Mouse (Mus musculus): ENCODE results near the gene Akt1s1. TPM values are rescaled to one million over a fixed set of nuclear protein-coding genes. Genes with fewer than 3 reads are reported as not detected.

Gene Akt1s1
- total and polyA plus RNA-seq, 3 experiments = 9.5 to 24.2 (median 23.3) TPM

DNA sequence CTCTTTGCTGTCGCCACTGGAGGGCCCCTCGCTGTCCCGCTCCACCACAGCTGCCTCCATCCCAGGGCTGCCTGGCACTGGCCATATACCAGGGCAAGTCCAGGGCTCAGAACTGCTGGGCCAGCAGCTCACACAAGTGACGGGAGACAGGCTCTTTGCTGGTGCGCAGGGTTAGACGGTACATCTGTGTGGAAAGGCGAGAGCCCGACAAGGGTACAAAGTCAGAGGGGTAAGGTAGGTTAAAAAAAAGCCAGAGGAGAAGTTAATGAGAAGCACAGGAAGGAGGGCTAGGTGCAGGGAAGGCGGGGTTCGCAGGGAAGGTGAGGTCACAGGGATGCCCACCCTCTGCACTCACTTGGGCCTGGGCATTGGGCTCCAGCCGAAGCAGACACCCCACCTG is 51.8 kb downstream of the Akt1s1 start:
- Histone ChIP-seq H3K9me3 (replicated peaks; ENCODE audit: low read length) (no peaks in the 10 kb centered on the region), H3K27ac (ENCODE audit: insufficient read depth, low read depth) (no peak overlapping the region), H3K9ac (ENCODE audit: insufficient read depth, low read depth) (no peak overlapping the region), H3K4me1 (ENCODE audit: control insufficient read depth in 1 of 2, insufficient read depth in 2 of 2) (peaks cover 9 to 33% of the 10 kb centered on the region in 2 experiments), H3K79me2 (replicated peaks; ENCODE audit: control insufficient read depth, extremely low read depth, insufficient read depth, poor library complexity, severe bottlenecking) (no peaks in the 10 kb centered on the region), H3K4me3 (replicated peaks in 1 of 3; ENCODE audit: low read depth in 2 of 3, low read length in 2 of 3, poor library complexity in 1 of 3) (no peak overlapping the region), H3K36me3 (replicated peaks in 1 of 2; ENCODE audit: control insufficient read depth in 1 of 2, insufficient read depth in 1 of 2, low read length in 1 of 2) (peaks cover 65 to 78% of the 10 kb centered on the region in 2 experiments), H3K4me2 (ENCODE audit: insufficient read depth, low read depth, poor library complexity, severe bottlenecking) (no peak overlapping the region), H3K27me3 (replicated peaks) (no peaks in the 10 kb centered on the region)
- no peak for TF ChIP-seq IRF4 (IDR thresholded peaks at IDR 0.05; ENCODE audit: low read depth, low read length)
- no peak for TF ChIP-seq MAFK (IDR thresholded peaks at IDR 0.05; ENCODE audit: insufficient replicate concordance, low read length)
- no peak for TF ChIP-seq MAZ (IDR thresholded peaks at IDR 0.05; ENCODE audit: low read depth, low read length)
- TF ChIP-seq USF1 (IDR thresholded peaks at IDR 0.05; ENCODE audit: low read depth, low read length) = no peak
- TF ChIP-seq SMC3 (IDR thresholded peaks at IDR 0.05; ENCODE audit: low read depth, low read length) = no peak
- no peak for TF ChIP-seq TBP (conservative IDR thresholded peaks at IDR 0.05; ENCODE audit: low read depth, low read length)
- no peak for TF ChIP-seq POLR2A (IDR thresholded peaks at IDR 0.05; ENCODE audit: low read depth, low read length)
- no peak for TF ChIP-seq ETS1 (conservative IDR thresholded peaks at IDR 0.05; ENCODE audit: low read depth, low read length)
- TF ChIP-seq ZNF384 (IDR thresholded peaks at IDR 0.05; ENCODE audit: low read depth, low read length) = no peak
- no peak for TF ChIP-seq MXI1 (IDR thresholded peaks at IDR 0.05; ENCODE audit: low read depth, low read length)
- no peak for DNase-seq (ENCODE audit: extremely low read depth)
- dilution Hi-C loops (cut with MboI; ENCODE audit: extremely low pct_ligation_motif_present, extremely low pct_unique_long_range_greater_than_20kb, low sequenced_read_pairs) = no loop called here
- in situ Hi-C loops (cut with MboI; ENCODE audit: low pct_ligation_motif_present, low pct_unique_long_range_greater_than_20kb, low sequenced_read_pairs) = no loop called here

DNA sequence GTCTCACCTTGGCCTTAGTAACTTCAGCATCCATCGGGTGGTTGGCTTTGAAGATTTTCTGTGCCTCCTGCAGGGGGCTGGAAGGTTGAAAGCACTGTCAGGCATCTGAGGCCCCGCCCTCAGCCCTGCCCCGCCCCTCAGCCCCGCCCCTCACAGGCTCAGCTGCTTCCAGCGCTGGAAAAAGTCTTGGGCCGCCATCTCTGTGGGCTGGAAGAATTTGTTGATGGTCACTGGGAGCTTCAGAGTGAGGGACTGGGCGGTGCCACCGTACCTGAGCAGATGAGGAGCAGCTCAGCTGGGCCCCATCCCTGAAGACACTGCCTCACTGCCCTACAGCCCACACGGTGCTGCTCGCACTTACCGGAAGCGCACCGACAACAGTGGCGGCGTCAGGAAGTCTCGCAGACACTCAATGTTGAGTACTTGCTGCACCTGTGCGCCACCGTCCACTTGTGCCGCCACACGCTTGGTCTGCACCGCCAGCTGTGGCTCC is 52.5 kb downstream of the Akt1s1 start:
- dilution Hi-C loops (cut with MboI; ENCODE audit: extremely low pct_ligation_motif_present, extremely low pct_unique_long_range_greater_than_20kb, low sequenced_read_pairs) = no loop called here
- Histone ChIP-seq H3K36me3 (replicated peaks in 1 of 2; ENCODE audit: control insufficient read depth in 1 of 2, insufficient read depth in 1 of 2, low read length in 1 of 2) (peaks cover 71 to 84% of the 10 kb centered on the region in 2 experiments), H3K4me1 (ENCODE audit: control insufficient read depth in 1 of 2, insufficient read depth in 2 of 2) (peaks cover 9 to 33% of the 10 kb centered on the region in 2 experiments), H3K79me2 (replicated peaks; ENCODE audit: control insufficient read depth, extremely low read depth, insufficient read depth, poor library complexity, severe bottlenecking) (no peaks in the 10 kb centered on the region), H3K9me3 (replicated peaks; ENCODE audit: low read length) (no peaks in the 10 kb centered on the region), H3K4me2 (ENCODE audit: insufficient read depth, low read depth, poor library complexity, severe bottlenecking) (no peak overlapping the region), H3K9ac (ENCODE audit: insufficient read depth, low read depth) (no peak overlapping the region), H3K4me3 (replicated peaks in 1 of 3; ENCODE audit: low read depth in 2 of 3, low read length in 2 of 3, poor library complexity in 1 of 3) (no peak overlapping the region), H3K27ac (ENCODE audit: insufficient read depth, low read depth) (no peak overlapping the region), H3K27me3 (replicated peaks) (no peaks in the 10 kb centered on the region)
- in situ Hi-C loops (cut with MboI; ENCODE audit: low pct_ligation_motif_present, low pct_unique_long_range_greater_than_20kb, low sequenced_read_pairs) = no loop called here
- peak; percentile 44 for DNase-seq (ENCODE audit: extremely low read depth)
- TF ChIP-seq MAZ (IDR thresholded peaks at IDR 0.05; ENCODE audit: low read depth, low read length) = no peak
- no peak for TF ChIP-seq USF2 (conservative IDR thresholded peaks at IDR 0.05; ENCODE audit: low read depth, low read length)
- no peak for TF ChIP-seq E2F4 (IDR thresholded peaks at IDR 0.05; ENCODE audit: insufficient replicate concordance, low read depth, low read length)
- no peak for TF ChIP-seq SIN3A (IDR thresholded peaks at IDR 0.05; ENCODE audit: low read length)
- TF ChIP-seq MYC (IDR thresholded peaks at IDR 0.05; ENCODE audit: low read depth, low read length) = no peak
- TF ChIP-seq CTCF (conservative IDR thresholded peaks at IDR 0.05 in 1 of 2, IDR thresholded peaks at IDR 0.05 in 1 of 2; ENCODE audit: low read depth in 2 of 2, low read length in 2 of 2) = no peak
- no peak for TF ChIP-seq RCOR1 (conservative IDR thresholded peaks at IDR 0.05; ENCODE audit: low read depth, low read length)

Other genes with a start within 250 kb of the Akt1s1 start
Only the 20 nearest of the 24 such genes appear.
- gene Myh14, start 178.1 kb upstream of the Akt1s1 start, total RNA-seq (2012; rRNA removed) = 1.1 and 1.5 TPM in 2 replicates
- 0.09 and 0.12 TPM in 2 replicates for gene Myh14, start 178.1 kb upstream of the Akt1s1 start, total RNA-seq (2014; rRNA removed)
- gene Myh14, start 178.1 kb upstream of the Akt1s1 start, polyA plus RNA-seq (2012; ENCODE audit: insufficient read length, low read depth) = 0.60 and 0.89 TPM in 2 replicates
- not detected in 2 replicates for gene Izumo2, start 140.2 kb upstream of the Akt1s1 start, total RNA-seq (2012; rRNA removed)
- not detected in 2 replicates for gene Izumo2, start 140.2 kb upstream of the Akt1s1 start, total RNA-seq (2014; rRNA removed)
- gene Izumo2, start 140.2 kb upstream of the Akt1s1 start, polyA plus RNA-seq (2012; ENCODE audit: insufficient read length, low read depth) = not detected in 2 replicates
- 27.6 and 30.0 TPM in 2 replicates for gene Vrk3, start 100.6 kb upstream of the Akt1s1 start, total RNA-seq (2012; rRNA removed)
- 29.5 and 34.2 TPM in 2 replicates for gene Vrk3, start 100.6 kb upstream of the Akt1s1 start, total RNA-seq (2014; rRNA removed)
- 42.3 and 50.4 TPM in 2 replicates for gene Vrk3, start 100.6 kb upstream of the Akt1s1 start, polyA plus RNA-seq (2012; ENCODE audit: insufficient read length, low read depth)
- 9.3 and 9.6 TPM in 2 replicates for gene Zfp473, start 97.9 kb upstream of the Akt1s1 start, total RNA-seq (2012; rRNA removed)
- 10.0 and 10.5 TPM in 2 replicates for gene Zfp473, start 97.9 kb upstream of the Akt1s1 start, total RNA-seq (2014; rRNA removed)
- gene Zfp473, start 97.9 kb upstream of the Akt1s1 start, polyA plus RNA-seq (2012; ENCODE audit: insufficient read length, low read depth) = 6.8 and 8.7 TPM in 2 replicates
- 93.2 and 101 TPM in 2 replicates for gene Nup62, start 32.9 kb upstream of the Akt1s1 start, total RNA-seq (2012; rRNA removed)
- gene Nup62, start 32.9 kb upstream of the Akt1s1 start, total RNA-seq (2014; rRNA removed) = 84.1 and 93.3 TPM in 2 replicates
- gene Nup62, start 32.9 kb upstream of the Akt1s1 start, polyA plus RNA-seq (2012; ENCODE audit: insufficient read length, low read depth) = 146 and 151 TPM in 2 replicates
- gene Il4i1, start 32.6 kb upstream of the Akt1s1 start, total RNA-seq (2012; rRNA removed) = 42.2 and 57.5 TPM in 2 replicates
- gene Il4i1, start 32.6 kb upstream of the Akt1s1 start, total RNA-seq (2014; rRNA removed) = 11.8 and 17.6 TPM in 2 replicates
- 49.2 and 58.2 TPM in 2 replicates for gene Il4i1, start 32.6 kb upstream of the Akt1s1 start, polyA plus RNA-seq (2012; ENCODE audit: insufficient read length, low read depth)
- 34.0 and 71.1 TPM in 2 replicates for gene Atf5, start 32.3 kb upstream of the Akt1s1 start, total RNA-seq (2012; rRNA removed)
- 12.0 and 13.4 TPM in 2 replicates for gene Atf5, start 32.3 kb upstream of the Akt1s1 start, total RNA-seq (2014; rRNA removed)
- 82.3 and 84.5 TPM in 2 replicates for gene Atf5, start 32.3 kb upstream of the Akt1s1 start, polyA plus RNA-seq (2012; ENCODE audit: insufficient read length, low read depth)
- 32.4 and 40.5 TPM in 2 replicates for gene Tbc1d17, start 88 bp downstream of the Akt1s1 start, total RNA-seq (2012; rRNA removed)
- 31.9 and 35.5 TPM in 2 replicates for gene Tbc1d17, start 88 bp downstream of the Akt1s1 start, total RNA-seq (2014; rRNA removed)
- gene Tbc1d17, start 88 bp downstream of the Akt1s1 start, polyA plus RNA-seq (2012; ENCODE audit: insufficient read length, low read depth) = 38.5 and 41.9 TPM in 2 replicates
- 35.9 and 41.6 TPM in 2 replicates for gene Pnkp, start 8.1 kb downstream of the Akt1s1 start, total RNA-seq (2012; rRNA removed)
- 14.8 and 15.3 TPM in 2 replicates for gene Pnkp, start 8.1 kb downstream of the Akt1s1 start, total RNA-seq (2014; rRNA removed)
- 20.7 and 22.2 TPM in 2 replicates for gene Pnkp, start 8.1 kb downstream of the Akt1s1 start, polyA plus RNA-seq (2012; ENCODE audit: insufficient read length, low read depth)
- gene Ptov1, start 20.8 kb downstream of the Akt1s1 start, total RNA-seq (2012; rRNA removed) = 11.5 and 16.8 TPM in 2 replicates
- gene Ptov1, start 20.8 kb downstream of the Akt1s1 start, total RNA-seq (2014; rRNA removed) = 5.7 and 7.8 TPM in 2 replicates
- gene Ptov1, start 20.8 kb downstream of the Akt1s1 start, polyA plus RNA-seq (2012; ENCODE audit: insufficient read length, low read depth) = 15.5 and 21.0 TPM in 2 replicates
- gene Med25, start 43.7 kb downstream of the Akt1s1 start, total RNA-seq (2012; rRNA removed) = 56.7 and 57.6 TPM in 2 replicates
- gene Med25, start 43.7 kb downstream of the Akt1s1 start, total RNA-seq (2014; rRNA removed) = 18.4 and 20.8 TPM in 2 replicates
- gene Med25, start 43.7 kb downstream of the Akt1s1 start, polyA plus RNA-seq (2012; ENCODE audit: insufficient read length, low read depth) = 67.4 and 75.4 TPM in 2 replicates
- gene Fuz, start 47.1 kb downstream of the Akt1s1 start, total RNA-seq (2012; rRNA removed) = 12.2 and 16.9 TPM in 2 replicates
- 16.1 and 16.7 TPM in 2 replicates for gene Fuz, start 47.1 kb downstream of the Akt1s1 start, total RNA-seq (2014; rRNA removed)
- 15.9 and 17.1 TPM in 2 replicates for gene Fuz, start 47.1 kb downstream of the Akt1s1 start, polyA plus RNA-seq (2012; ENCODE audit: insufficient read length, low read depth)
- gene Ap2a1, start 80.5 kb downstream of the Akt1s1 start, total RNA-seq (2012; rRNA removed) = 53.4 and 61.1 TPM in 2 replicates
- gene Ap2a1, start 80.5 kb downstream of the Akt1s1 start, total RNA-seq (2014; rRNA removed) = 35.7 and 38.5 TPM in 2 replicates
- gene Ap2a1, start 80.5 kb downstream of the Akt1s1 start, polyA plus RNA-seq (2012; ENCODE audit: insufficient read length, low read depth) = 52.6 and 56.3 TPM in 2 replicates
- gene Tsks, start 94.2 kb downstream of the Akt1s1 start, total RNA-seq (2012; rRNA removed) = 0.08 TPM in 1 of 2 replicates, not detected in the other
- gene Tsks, start 94.2 kb downstream of the Akt1s1 start, total RNA-seq (2014; rRNA removed) = not detected in 2 replicates
- not detected in 2 replicates for gene Tsks, start 94.2 kb downstream of the Akt1s1 start, polyA plus RNA-seq (2012; ENCODE audit: insufficient read length, low read depth)
- gene Cpt1c, start 125.9 kb downstream of the Akt1s1 start, total RNA-seq (2012; rRNA removed) = 3.6 and 4.5 TPM in 2 replicates
- 10.2 and 10.3 TPM in 2 replicates for gene Cpt1c, start 125.9 kb downstream of the Akt1s1 start, total RNA-seq (2014; rRNA removed)
- 10.4 and 12.7 TPM in 2 replicates for gene Cpt1c, start 125.9 kb downstream of the Akt1s1 start, polyA plus RNA-seq (2012; ENCODE audit: insufficient read length, low read depth)
- gene Prmt1, start 137.6 kb downstream of the Akt1s1 start, total RNA-seq (2012; rRNA removed) = 340 and 407 TPM in 2 replicates
- 220 and 231 TPM in 2 replicates for gene Prmt1, start 137.6 kb downstream of the Akt1s1 start, total RNA-seq (2014; rRNA removed)
- gene Prmt1, start 137.6 kb downstream of the Akt1s1 start, polyA plus RNA-seq (2012; ENCODE audit: insufficient read length, low read depth) = 608 and 642 TPM in 2 replicates
- gene Irf3, start 148.7 kb downstream of the Akt1s1 start, total RNA-seq (2012; rRNA removed) = 56.5 and 65.0 TPM in 2 replicates
- 33.5 and 39.0 TPM in 2 replicates for gene Irf3, start 148.7 kb downstream of the Akt1s1 start, total RNA-seq (2014; rRNA removed)
- gene Irf3, start 148.7 kb downstream of the Akt1s1 start, polyA plus RNA-seq (2012; ENCODE audit: insufficient read length, low read depth) = 79.7 and 87.7 TPM in 2 replicates
- 11.8 and 12.0 TPM in 2 replicates for gene Bcl2l12, start 149.7 kb downstream of the Akt1s1 start, total RNA-seq (2012; rRNA removed)
- 9.2 and 9.8 TPM in 2 replicates for gene Bcl2l12, start 149.7 kb downstream of the Akt1s1 start, total RNA-seq (2014; rRNA removed)
- 10.8 and 12.6 TPM in 2 replicates for gene Bcl2l12, start 149.7 kb downstream of the Akt1s1 start, polyA plus RNA-seq (2012; ENCODE audit: insufficient read length, low read depth)
- gene Scaf1, start 167.4 kb downstream of the Akt1s1 start, total RNA-seq (2012; rRNA removed) = 15.5 and 18.2 TPM in 2 replicates
- gene Scaf1, start 167.4 kb downstream of the Akt1s1 start, total RNA-seq (2014; rRNA removed) = 5.4 and 6.1 TPM in 2 replicates
- 38.9 and 41.9 TPM in 2 replicates for gene Scaf1, start 167.4 kb downstream of the Akt1s1 start, polyA plus RNA-seq (2012; ENCODE audit: insufficient read length, low read depth)
- 5.0 and 10.6 TPM in 2 replicates for gene Rras, start 169.0 kb downstream of the Akt1s1 start, total RNA-seq (2012; rRNA removed)
- 6.6 and 7.2 TPM in 2 replicates for gene Rras, start 169.0 kb downstream of the Akt1s1 start, total RNA-seq (2014; rRNA removed)
- 18.5 and 19.8 TPM in 2 replicates for gene Rras, start 169.0 kb downstream of the Akt1s1 start, polyA plus RNA-seq (2012; ENCODE audit: insufficient read length, low read depth)

Measured in CH12.LX (cell line).